Mouse (Mus musculus) forebrain, postnatal 0 days (tissue): ENCODE data around the gene D930007J09Rik. TPM values are rescaled to one million over a fixed set of nuclear protein-coding genes. Genes with fewer than 3 reads are reported as not detected.
A peak's percentile ranks its signal among the peaks of the same experiment; 100 is the strongest.

Source experiments
- ATAC-seq: fragments of 200-750 bp; cut with Nextera tagmentation; 2 replicates; pipeline ENCODE4 v1.8.0; 2017; ENCODE audit warnings: mild to moderate bottlenecking, moderate library complexity
- DNase-seq: peaks from one replicate; pipeline ENCODE4 v3.0.0-alpha.2; 2015
- H3K27ac ChIP-seq: fragments of 300-500 bp; sonication (generic); 2 replicates; pipeline ENCODE4 v1.5.1; 2014; ENCODE audit warnings: low read depth, mild to moderate bottlenecking, antibody characterized with exemption, low read length, moderate library complexity, mixed read lengths
- H3K27me3 ChIP-seq: fragments of 300-500 bp; sonication (generic); 2 replicates; pipeline ENCODE4 v1.6.1; 2014; ENCODE audit warnings: mild to moderate bottlenecking, low read length, mixed read lengths; ENCODE audit not compliant: insufficient read depth
- H3K36me3 ChIP-seq: fragments of 300-500 bp; sonication (generic); 2 replicates; pipeline ENCODE4 v1.6.1; 2014; ENCODE audit warnings: mild to moderate bottlenecking, moderate library complexity; ENCODE audit not compliant: insufficient read depth
- H3K4me1 ChIP-seq: fragments of 300-500 bp; sonication (generic); 2 replicates; pipeline ENCODE4 v1.6.1; 2014; ENCODE audit warnings: antibody characterized with exemption; ENCODE audit not compliant: insufficient read depth
- H3K4me2 ChIP-seq: fragments of 300-500 bp; sonication (generic); 2 replicates; pipeline ENCODE4 v1.6.1; 2014; ENCODE audit warnings: low read depth, mild to moderate bottlenecking, moderate library complexity
- H3K4me3 ChIP-seq: fragments of 300-500 bp; sonication (generic); 2 replicates; pipeline ENCODE4 v1.5.1; 2014; ENCODE audit warnings: low read depth, low read length, mixed read lengths
- H3K9ac ChIP-seq: fragments of 300-500 bp; sonication (generic); 2 replicates; pipeline ENCODE4 v1.6.1; 2014; ENCODE audit warnings: mild to moderate bottlenecking
- H3K9me3 ChIP-seq: fragments of 300-500 bp; sonication (generic); 2 replicates; pipeline ENCODE4 v1.6.1; 2016; ENCODE audit warnings: low read length
- CTCF ChIP-seq: sonication (generic); IDR thresholded peaks from 2 replicates; pipeline ENCODE4 v1.5.1; 2016; ENCODE audit warnings: antibody characterized with exemption, control low read depth, low read depth
- WGBS: fragments of 180-500 bp; shearing (Covaris S2); extraction: QIAGEN DNeasy Blood & Tissue Kit; methylation state at CpG from one replicate; pipeline ENCODE4 v1.1.7; 2014; 5-methylcytosine and 5-hydroxymethylcytosine counted together
- polyA plus RNA-seq: library from polyadenylated mRNA; unstranded; fragments of >200 nt; fragmentation: Nextera tagmentation; extraction: Ambion mirVana; gene quantifications from 2 replicates; pipeline ENCODE4 v1.2.1, GENCODE M21; 2015
- total RNA-seq: library from RNA; depleted of rRNA; stranded (reverse); fragments of >200 nt; gene quantifications from 2 replicates; pipeline ENCODE4 v1.2.3, GENCODE M21; 2014; rRNA removed

The D930007J09Rik gene
- total and polyA plus RNA-seq, 2 experiments from 2014 or later, result not detected

DNA sequence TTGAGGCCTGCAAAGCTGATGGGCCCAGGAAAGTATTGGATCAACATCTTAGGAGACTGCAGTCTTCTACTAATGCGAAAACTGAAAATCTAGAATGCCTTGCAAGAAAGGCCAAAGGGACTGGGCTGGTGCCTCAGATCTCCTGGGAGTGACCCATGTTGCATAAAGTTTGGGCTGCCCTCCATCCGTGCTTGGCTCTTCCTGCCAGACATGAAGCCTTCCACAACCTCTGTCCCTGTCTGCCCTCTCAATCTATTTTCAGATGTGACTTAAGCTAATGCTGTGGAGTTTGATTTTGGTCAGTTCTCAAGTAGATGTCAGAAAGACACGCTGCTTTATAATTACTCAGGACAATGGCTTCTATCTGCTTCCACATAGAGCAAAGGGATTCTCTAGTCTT is 39.5 kb downstream of the D930007J09Rik start:
- no peaks in the 10 kb centered on the region for H3K27me3 ChIP-seq
- H3K4me2 ChIP-seq, result no peak overlapping the region
- no peak overlapping the region for H3K4me3 ChIP-seq
- H3K36me3 ChIP-seq, result no peaks in the 10 kb centered on the region
- WGBS, result 92% methylated on average over 3 of the region's 3 CpGs
- no peak overlapping the region for H3K9ac ChIP-seq
- H3K4me1 ChIP-seq, result peaks cover 5% of the 10 kb centered on the region; the same call in 1 of the 2 replicates
- DNase-seq (no peak), ATAC-seq (no peak)
- no peaks in the 10 kb centered on the region for H3K9me3 ChIP-seq
- no peak for TF ChIP-seq CTCF
- no peak overlapping the region for H3K27ac ChIP-seq

DNA sequence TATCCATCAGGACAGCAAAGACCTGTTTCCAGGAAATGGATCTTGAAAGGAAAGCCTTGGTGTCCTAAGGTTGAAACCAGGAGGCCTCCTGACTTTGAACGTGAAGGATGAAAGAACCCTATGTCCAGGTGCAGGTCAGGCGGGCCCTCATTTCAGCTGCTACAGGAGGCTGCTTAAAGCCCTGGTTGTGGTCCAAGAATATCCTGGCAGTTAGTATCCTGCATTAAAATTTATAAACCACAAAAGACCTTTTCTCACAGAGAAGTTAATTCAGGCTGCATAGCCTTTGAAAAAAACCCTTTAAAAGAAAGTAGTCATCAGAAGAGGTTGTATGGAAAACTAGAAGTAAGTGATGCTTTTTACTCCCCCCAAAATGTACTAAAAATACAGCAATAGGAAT is 41.9 kb downstream of the D930007J09Rik start:
- peaks cover 5% of the 10 kb centered on the region; the same call in 1 of the 2 replicates for H3K4me1 ChIP-seq
- no peak overlapping the region for H3K4me3 ChIP-seq
- no peak overlapping the region for H3K9ac ChIP-seq
- H3K4me2 ChIP-seq, result no peak overlapping the region
- no peaks in the 10 kb centered on the region for H3K9me3 ChIP-seq
- H3K27ac ChIP-seq, result no peak overlapping the region
- WGBS, result 74% methylated on average over 2 of the region's 2 CpGs
- H3K36me3 ChIP-seq, result no peaks in the 10 kb centered on the region
- TF ChIP-seq CTCF, result no peak
- no peaks in the 10 kb centered on the region for H3K27me3 ChIP-seq
- DNase-seq, result no peak
- ATAC-seq, result no peak

DNA sequence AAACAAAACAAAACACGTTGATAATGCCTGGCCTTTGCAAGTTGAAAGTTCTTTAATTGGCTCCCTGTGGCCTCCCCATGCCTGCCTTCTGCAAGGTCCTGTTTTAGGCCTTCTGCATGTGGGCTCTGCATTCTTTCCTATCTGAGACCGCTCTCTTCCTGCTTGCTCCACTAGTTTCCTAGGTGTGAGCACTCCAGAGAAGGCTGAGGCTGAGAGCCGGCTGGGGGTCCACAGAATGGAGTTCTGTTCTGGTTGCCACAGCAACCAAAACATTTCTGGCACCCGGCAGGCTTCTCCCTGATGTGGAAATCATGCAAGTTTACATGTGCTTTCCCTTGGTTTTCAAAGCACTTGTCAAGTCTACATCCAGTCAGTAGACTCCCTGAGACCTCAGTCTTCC is 43.6 kb downstream of the D930007J09Rik start:
- Histone ChIP-seq H3K36me3 (no peaks in the 10 kb centered on the region), H3K9me3 (no peaks in the 10 kb centered on the region), H3K27me3 (no peaks in the 10 kb centered on the region), H3K27ac (no peak overlapping the region), H3K9ac (no peak overlapping the region), H3K4me2 (no peak overlapping the region), H3K4me1 (peaks cover 5% of the 10 kb centered on the region; the same call in 1 of the 2 replicates), H3K4me3 (no peak overlapping the region)
- peak; percentile 94 for ATAC-seq
- peak; percentile 75 for DNase-seq
- WGBS, result 7% methylated on average over 4 of the region's 4 CpGs
- TF ChIP-seq CTCF, result no peak

Other genes with a start within 250 kb of the D930007J09Rik start
- gene Mylk4, start 18.9 kb downstream of the D930007J09Rik start, total RNA-seq, result 0.05 and 0.08 TPM in 2 replicates
- gene Mylk4, start 18.9 kb downstream of the D930007J09Rik start, polyA plus RNA-seq, result 0.05 and 0.21 TPM in 2 replicates
- 81.6 and 85.1 TPM in 2 replicates for gene Wrnip1, start 811 bp downstream of the D930007J09Rik start, total RNA-seq
- gene Wrnip1, start 811 bp downstream of the D930007J09Rik start, polyA plus RNA-seq, result 34.6 and 38.0 TPM in 2 replicates
- 0.48 and 1.2 TPM in 2 replicates for gene Serpinb1a, start 48.3 kb upstream of the D930007J09Rik start, total RNA-seq
- gene Serpinb1a, start 48.3 kb upstream of the D930007J09Rik start, polyA plus RNA-seq, result 3.5 and 4.2 TPM in 2 replicates
- gene Serpinb1c, start 95.4 kb upstream of the D930007J09Rik start, total RNA-seq, result not detected in 2 replicates
- 0.11 TPM in 1 of 2 replicates, not detected in the other for gene Serpinb1c, start 95.4 kb upstream of the D930007J09Rik start, polyA plus RNA-seq
- 4.2 and 5.5 TPM in 2 replicates for gene Serpinb6b, start 162.4 kb upstream of the D930007J09Rik start, total RNA-seq
- 2.6 and 2.8 TPM in 2 replicates for gene Serpinb6b, start 162.4 kb upstream of the D930007J09Rik start, polyA plus RNA-seq
- 2.0 and 3.1 TPM in 2 replicates for gene Serpinb9, start 200.4 kb upstream of the D930007J09Rik start, total RNA-seq
- gene Serpinb9, start 200.4 kb upstream of the D930007J09Rik start, polyA plus RNA-seq, result 2.2 and 2.3 TPM in 2 replicates
- 0.24 TPM in 1 of 2 replicates, not detected in the other for gene Serpinb9b, start 224.6 kb upstream of the D930007J09Rik start, total RNA-seq
- 0.11 and 0.18 TPM in 2 replicates for gene Serpinb9b, start 224.6 kb upstream of the D930007J09Rik start, polyA plus RNA-seq